Mouse (Mus musculus) frontal cortex, adult (tissue): ENCODE results near the gene Slc9a1.
A peak's percentile ranks its signal among the peaks of the same experiment; 100 is the strongest.

ENCODE experiments used
- ATAC-seq: cut with Nextera tagmentation; 2 replicates; pipeline ENCODE4 v1.9.2; 2017; ENCODE audit warnings: mild to moderate bottlenecking, moderate library complexity, mixed read lengths; ENCODE audit not compliant: low TSS enrichment

Gene Slc9a1

DNA sequence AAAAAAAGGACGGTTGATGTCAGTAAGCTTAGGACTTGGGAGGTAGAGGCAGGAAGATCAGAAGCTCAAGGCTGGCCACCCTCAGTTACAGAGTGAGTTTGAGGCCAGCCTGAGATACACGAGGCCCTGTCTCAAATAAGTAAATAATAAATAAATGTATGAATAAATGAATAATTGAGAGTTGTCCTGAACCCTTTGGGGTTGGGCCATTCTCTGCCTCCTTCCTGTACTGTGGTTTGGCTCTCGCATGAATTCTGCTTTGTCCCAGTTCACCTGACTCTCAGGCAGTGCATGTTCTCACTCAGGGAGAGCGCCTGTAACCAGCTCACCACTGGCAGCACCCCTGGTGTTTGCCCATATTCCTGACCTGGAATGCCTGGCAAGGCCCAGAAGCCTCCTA, 4.5 kb downstream of the Slc9a1 start:
- ATAC-seq, result no peak

- no peak for ATAC-seq
Observed at GRCm38 (mm10) chr4:133375812-133376577, 6.5 kb downstream of the Slc9a1 start.

DNA sequence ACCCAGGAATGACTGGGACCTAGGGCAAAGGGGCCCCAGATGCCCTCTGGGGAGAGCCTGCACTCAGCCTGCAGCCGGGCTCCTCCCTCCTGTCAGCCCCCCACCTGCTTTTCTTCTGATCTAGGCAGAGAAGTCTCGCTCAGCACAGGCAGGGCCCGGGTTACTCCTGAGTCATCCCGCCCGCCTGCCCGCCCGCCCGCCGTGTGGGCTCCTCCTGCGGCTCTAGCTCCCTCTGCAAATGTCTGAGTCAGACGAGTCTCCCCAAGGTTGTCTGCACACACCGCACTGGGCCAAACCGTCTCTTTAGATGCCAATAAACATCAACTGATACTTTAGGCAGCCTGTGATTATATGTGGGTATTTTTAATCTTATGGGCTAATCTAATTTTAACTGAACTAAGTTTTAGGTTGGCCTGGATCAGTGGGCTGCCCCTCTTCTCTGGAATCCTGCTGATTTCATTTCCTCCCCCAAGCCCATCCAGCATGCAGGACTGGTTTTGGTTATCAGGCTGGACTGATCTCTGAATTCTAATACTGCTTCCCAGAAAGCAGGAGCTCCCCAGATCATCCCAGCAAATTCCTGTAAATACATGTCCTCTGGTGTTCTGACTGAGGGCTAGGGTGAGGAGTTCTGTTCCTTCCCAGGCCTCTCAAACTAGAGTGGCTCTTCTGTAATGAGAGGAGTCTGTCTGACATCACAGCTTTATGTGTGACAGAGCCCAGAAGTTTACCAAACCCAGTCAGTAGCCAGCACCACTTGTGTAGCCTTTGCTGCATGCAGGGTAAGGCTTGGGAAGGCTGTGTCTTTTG, 8.9 kb downstream of the Slc9a1 start:
- peak; percentile 86 for ATAC-seq

DNA sequence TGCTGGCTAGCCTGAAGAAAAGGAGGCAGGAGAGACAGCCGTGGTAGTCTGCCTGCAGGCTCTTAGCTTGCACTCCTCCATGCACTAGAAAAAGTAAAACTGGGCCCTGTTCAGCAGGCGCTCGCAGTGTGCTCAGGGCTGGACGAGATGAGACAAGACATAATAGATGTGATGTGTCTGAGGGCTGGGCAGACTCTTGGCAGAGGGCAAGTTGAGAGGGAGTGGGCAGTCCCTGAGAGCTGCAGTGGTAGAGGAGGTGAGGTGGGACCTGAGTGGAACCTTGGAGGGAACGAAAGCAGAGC, 9.5 kb downstream of the Slc9a1 start:
- ATAC-seq, result peak; percentile 47; the same call in 1 of the 2 replicates

DNA sequence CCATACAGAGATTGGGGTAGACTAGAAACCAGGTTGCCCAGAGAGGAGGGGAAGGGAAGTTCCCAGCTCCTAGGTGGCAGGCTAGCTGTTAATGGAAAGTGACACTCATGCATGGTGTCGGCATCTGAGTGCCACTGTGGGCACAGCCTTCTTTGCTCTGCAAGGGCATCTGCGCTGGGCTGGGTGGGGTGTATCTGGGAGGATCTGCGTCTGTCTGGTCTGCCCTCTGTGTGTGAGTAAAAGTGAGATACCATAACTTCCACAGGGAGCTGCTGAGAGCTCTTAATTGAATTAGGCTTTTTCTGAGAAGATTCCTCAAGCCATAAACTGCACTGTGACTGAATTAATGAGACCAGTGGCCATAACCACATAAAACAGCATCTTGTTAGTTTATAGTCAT, 10.4 kb downstream of the Slc9a1 start:
- no peak for ATAC-seq

DNA sequence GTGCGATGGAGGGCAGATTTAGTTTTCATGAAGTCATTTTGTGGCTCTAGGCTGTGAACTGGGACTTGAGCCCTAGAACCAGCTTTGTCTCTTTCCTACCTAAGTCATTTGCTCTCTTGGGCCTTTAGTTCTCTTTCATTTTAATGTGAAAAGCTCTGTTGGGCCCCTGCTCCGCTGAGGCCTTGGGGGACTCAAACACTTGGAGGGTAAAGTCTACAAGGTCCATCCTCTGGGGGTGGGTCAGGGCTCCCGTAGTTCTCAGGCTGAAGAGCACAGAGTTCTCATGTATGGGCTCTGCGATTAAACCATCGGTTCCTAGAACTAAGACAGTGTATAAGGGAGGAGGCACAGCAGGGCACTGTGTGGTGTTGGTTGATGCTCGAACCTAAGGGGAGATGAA, 11.0 kb downstream of the Slc9a1 start:
- ATAC-seq, result no peak

GRCm38 (mm10) chr4:133381141-133381540, 11.6 kb downstream of the Slc9a1 start:
- ATAC-seq, result no peak

DNA sequence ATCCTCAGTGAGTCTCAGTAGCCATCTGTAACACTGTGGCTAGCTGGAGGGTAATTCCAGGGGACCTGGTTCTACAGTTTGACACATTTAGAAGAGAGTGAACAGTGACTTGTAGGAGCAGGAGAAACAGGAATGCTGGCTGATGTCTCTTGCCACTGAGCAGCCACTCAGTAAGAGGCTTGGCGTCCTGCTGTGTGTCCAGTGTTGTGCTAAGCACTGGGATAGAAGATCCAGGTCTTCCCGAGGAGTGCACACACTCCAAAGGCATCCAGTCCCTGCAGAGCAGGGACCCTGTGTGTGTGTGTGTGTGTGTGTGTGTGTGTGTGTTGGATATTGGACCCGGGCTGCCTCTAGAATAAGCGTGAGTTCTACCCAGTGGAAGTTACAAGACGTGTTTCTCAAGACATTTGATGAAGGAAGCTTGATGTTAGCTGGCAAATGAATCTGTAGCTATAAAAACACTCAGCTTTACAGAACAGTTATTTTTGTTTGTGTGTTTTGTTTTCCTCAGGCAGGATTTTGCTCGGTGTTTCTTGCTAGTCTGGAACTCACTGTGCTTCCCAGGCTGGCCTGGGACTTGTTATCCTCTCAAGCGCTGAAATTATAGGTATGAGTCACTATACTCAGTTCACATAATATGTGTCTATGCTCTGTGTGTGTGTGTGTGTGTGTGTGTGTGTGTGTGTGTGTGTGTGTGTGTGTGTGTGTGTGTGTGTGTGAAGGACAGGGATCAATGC, 16.7 kb downstream of the Slc9a1 start:
- no peak for ATAC-seq

GRCm38 (mm10) chr4:133387053-133387452, 17.5 kb downstream of the Slc9a1 start:
- no peak for ATAC-seq

- no peak for ATAC-seq
Observed at GRCm38 (mm10) chr4:133388781-133389552, 19.5 kb downstream of the Slc9a1 start.

GRCm38 (mm10) chr4:133390042-133390441, 20.5 kb downstream of the Slc9a1 start:
- ATAC-seq, result no peak

- ATAC-seq, result no peak
Observed at GRCm38 (mm10) chr4:133390585-133390984, 21.1 kb downstream of the Slc9a1 start.

GRCm38 (mm10) chr4:133391185-133392040, 21.9 kb downstream of the Slc9a1 start:
- ATAC-seq, result peak; percentile 92

- no peak for ATAC-seq
Observed at GRCm38 (mm10) chr4:133394981-133395573, 25.6 kb downstream of the Slc9a1 start.

DNA sequence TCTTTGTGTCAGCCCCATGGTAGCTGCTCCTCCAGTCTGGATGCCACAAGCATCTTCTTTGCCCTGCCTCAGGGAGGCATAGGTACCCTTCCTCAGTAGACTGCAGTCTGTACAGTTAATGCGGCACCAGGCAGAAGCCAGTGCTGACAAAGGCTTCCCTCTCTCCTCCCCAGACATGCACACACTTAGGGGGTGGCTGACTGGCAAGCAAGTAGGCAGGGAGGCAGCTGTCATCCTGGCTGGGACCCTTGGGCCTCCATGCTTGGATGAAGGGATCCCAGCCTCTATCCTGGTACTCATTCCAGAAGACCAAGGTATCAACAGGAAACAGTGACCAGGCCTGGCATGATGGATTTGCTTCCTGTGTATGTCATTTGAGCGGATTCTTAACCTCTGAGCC, 26.6 kb downstream of the Slc9a1 start:
- no peak for ATAC-seq

- ATAC-seq, result no peak
Observed at GRCm38 (mm10) chr4:133397299-133397698, 27.8 kb downstream of the Slc9a1 start.

DNA sequence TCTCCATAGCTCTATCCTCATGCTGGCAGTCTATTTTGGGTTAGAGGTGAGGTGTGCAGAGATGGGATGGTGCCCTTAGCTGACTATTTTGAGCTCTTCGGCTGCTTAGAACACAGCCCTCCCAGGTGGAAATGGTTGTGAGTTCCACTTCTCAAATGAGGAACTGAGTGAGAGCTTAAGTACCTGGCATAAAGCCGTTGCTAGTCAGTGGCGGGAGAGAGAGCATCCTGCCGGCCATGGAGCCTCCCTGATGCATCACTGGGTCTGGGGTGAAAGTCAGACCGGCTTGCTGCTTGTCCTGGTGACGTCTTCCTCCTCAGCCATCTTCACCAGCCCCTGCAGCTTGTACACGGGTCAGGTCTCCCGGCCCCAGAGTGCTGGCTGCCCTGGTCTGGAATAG, 28.5 kb downstream of the Slc9a1 start:
- no peak for ATAC-seq

DNA sequence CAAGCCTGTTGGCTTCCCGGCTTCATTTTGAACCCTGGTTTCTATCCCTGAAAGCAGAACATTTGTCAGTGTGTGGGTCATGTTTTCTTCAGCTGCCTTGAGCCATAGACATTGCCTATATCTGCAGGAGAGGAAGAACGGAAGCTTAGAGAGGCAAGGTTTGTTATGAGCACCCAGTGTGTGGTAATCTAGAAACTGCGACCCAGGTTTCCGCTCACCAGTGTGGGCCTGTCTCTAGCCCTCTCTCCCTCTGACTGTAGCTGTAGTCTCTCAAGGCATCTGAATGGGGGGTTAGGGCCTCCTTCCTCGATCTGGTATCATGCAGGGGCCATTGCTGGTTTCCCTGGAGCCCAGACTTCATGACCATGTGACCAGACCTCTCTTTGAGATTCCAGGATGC, 29.1 kb downstream of the Slc9a1 start:
- no peak for ATAC-seq

- ATAC-seq, result no peak
Observed at GRCm38 (mm10) chr4:133399509-133399908, 30.0 kb downstream of the Slc9a1 start.

DNA sequence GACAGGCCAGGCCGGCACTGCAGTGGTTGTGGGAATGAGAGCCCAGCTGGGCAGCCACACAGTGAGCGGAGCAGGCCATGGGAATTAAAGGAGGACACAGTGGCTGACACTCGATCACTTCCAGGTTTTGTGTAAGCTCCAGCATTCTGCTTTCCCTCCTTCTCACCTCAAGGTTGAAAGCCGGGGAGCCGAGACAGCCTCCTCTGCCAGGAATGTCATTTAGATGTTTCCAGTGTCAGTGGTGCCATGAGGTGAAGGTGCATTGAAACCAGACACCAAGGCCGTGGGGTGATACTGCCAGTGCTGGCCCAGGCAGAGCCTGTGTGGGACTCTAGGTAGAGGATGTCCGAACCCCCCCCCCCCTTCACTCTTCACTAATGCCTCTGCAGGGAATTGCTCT, 30.6 kb downstream of the Slc9a1 start:
- ATAC-seq, result no peak
